Mouse (Mus musculus): ENCODE data around the gene Extl1.

DNA sequence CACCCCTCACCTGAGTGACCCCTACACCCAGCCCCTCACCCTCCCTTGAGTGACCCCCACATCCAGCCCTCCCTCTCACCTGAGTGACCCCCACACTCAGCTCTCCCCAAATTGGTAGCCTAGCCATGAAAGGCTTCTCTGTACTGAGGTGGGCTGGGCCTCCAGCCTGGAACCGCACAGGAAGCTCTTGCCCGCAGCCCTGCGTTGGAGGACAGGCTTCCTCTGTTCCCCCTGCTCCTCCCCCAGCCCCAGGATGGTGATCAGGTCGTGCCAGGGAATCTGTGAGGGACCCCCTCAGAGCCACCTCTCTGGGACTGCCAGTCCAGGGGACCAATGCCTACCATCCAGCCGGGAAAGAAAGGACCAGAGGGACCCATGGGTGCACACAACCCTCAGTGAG is 18.4 kb downstream of the Extl1 start:
- no peak for TF ChIP-seq POLR2A (IDR thresholded peaks at IDR 0.05; ENCODE audit: borderline replicate concordance, insufficient read depth, low read length)
- no peak for TF ChIP-seq CTCF (IDR thresholded peaks at IDR 0.05; ENCODE audit: borderline replicate concordance, insufficient read depth, low read depth, low read length)
